Mouse (Mus musculus) C2C12 (cell line): ENCODE measurements around the gene Mogat2. TPM values are rescaled to one million over a fixed set of nuclear protein-coding genes. Genes with fewer than 3 reads are reported as not detected.

Source experiments
- H3K27me3 ChIP-seq: one replicate; pipeline ENCODE4 v1.6.1; 2011; ENCODE audit not compliant: control insufficient read depth, insufficient read depth, insufficient read length
- H3K36me3 ChIP-seq: one replicate; pipeline ENCODE4 v1.6.1; 2011; ENCODE audit not compliant: control insufficient read depth, insufficient read depth
- H3K4me3 ChIP-seq: one replicate; pipeline ENCODE4 v1.5.1; 2011; ENCODE audit warnings: mild to moderate bottlenecking, control low read depth; ENCODE audit not compliant: poor library complexity, insufficient read depth, severe bottlenecking
- H3K79me2 ChIP-seq: one replicate; pipeline ENCODE4 v1.6.1; 2011; ENCODE audit not compliant: control insufficient read depth, insufficient read depth
- H3K79me3 ChIP-seq: one replicate; pipeline ENCODE4 v1.6.1; 2011; ENCODE audit warnings: low read depth, control low read depth
- H3ac ChIP-seq: one replicate; pipeline ENCODE3; 2011; ENCODE audit warnings: low read depth; ENCODE audit not compliant: control insufficient read depth, insufficient read length
- CEBPB ChIP-seq: IDR thresholded peaks from one replicate; pipeline ENCODE4 v1.6.1; 2011; ENCODE audit warnings: low read depth, mild to moderate bottlenecking, control low read depth, moderate library complexity
- CTCF ChIP-seq: IDR thresholded peaks from one replicate; pipeline ENCODE4 v1.5.1; 2011; ENCODE audit not compliant: control insufficient read depth, insufficient read depth, insufficient read length
- FOSL1 ChIP-seq: IDR thresholded peaks from one replicate; pipeline ENCODE4 v1.8.0; 2011; ENCODE audit warnings: mild to moderate bottlenecking, low read length; ENCODE audit not compliant: poor library complexity, insufficient read depth, severe bottlenecking
- MAX ChIP-seq: IDR thresholded peaks from one replicate; pipeline ENCODE4 v1.6.1; 2011; ENCODE audit warnings: mild to moderate bottlenecking, control low read depth
- MYOD1 ChIP-seq: IDR thresholded peaks from one replicate; pipeline ENCODE4 v1.6.1; 2011; ENCODE audit warnings: low read depth; ENCODE audit not compliant: control insufficient read depth, insufficient read length
- MYOG ChIP-seq: IDR thresholded peaks from one replicate; pipeline ENCODE4 v1.6.1; 2011; ENCODE audit not compliant: control insufficient read depth, insufficient read length; ENCODE audit errors: extremely low read depth
- USF1 ChIP-seq: IDR thresholded peaks from one replicate; pipeline ENCODE4 v1.6.1; 2011; ENCODE audit warnings: low read depth, mild to moderate bottlenecking, control low read depth, moderate library complexity
- polyA plus RNA-seq: library from polyadenylated mRNA; unstranded; fragments of >200 nt; fragmentation: generic; extraction: Trizol; gene quantifications from one replicate; pipeline ENCODE4 v1.2.1, GENCODE M21; 2012; ENCODE audit warnings: missing spikeins

The Mogat2 gene
- polyA plus RNA-seq, 1 experiment, result 0.77 TPM

DNA sequence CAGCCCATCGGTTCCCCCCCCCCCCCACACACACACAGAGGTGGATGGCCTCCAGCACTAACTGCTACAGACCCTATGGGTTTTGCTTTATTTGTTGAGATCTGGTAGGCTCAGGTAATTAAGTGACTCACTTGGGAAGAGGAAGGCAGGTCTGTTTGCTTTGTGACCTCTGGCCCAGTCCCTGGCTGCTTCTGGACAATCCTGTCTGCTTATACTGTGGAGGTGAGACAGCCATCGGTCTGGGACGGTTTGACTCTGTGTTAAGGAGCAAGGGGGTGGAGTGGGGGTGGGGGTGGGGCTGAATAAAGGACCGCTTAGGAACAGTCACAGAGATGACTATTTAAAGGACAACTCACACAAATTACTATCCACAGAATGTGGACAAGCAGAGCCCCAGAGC is 38.1 kb downstream of the Mogat2 start:
- no peaks in the 10 kb centered on the region for H3K79me3 ChIP-seq
- no peak overlapping the region for H3K4me3 ChIP-seq
- no peaks in the 10 kb centered on the region for H3K36me3 ChIP-seq
- H3K79me2 ChIP-seq, result no peaks in the 10 kb centered on the region
- TF ChIP-seq USF1, result no peak
- no peak for TF ChIP-seq MYOG
- no peak for TF ChIP-seq CEBPB
- TF ChIP-seq MYOD1, result no peak
- TF ChIP-seq CTCF, result no peak
- no peak for TF ChIP-seq FOSL1
- no peak for TF ChIP-seq MAX
- no peak overlapping the region for H3ac ChIP-seq
- H3K27me3 ChIP-seq, result no peaks in the 10 kb centered on the region

- no peaks in the 10 kb centered on the region for H3K79me3 ChIP-seq
- H3K27me3 ChIP-seq, result no peaks in the 10 kb centered on the region
- TF ChIP-seq MYOG (no peak), FOSL1 (no peak)
These were observed 38.8 kb downstream of the Mogat2 start for GRCm38 (mm10) chr7:99199451-99200175.

GRCm38 (mm10) chr7:99198811-99199210 is 39.6 kb downstream of the Mogat2 start:
- Histone ChIP-seq H3ac (no peak overlapping the region), H3K27me3 (no peaks in the 10 kb centered on the region)
- TF ChIP-seq CTCF (no peak), MAX (no peak), USF1 (no peak), MYOG (no peak), MYOD1 (no peak), CEBPB (no peak), FOSL1 (no peak)

More at GRCm38 (mm10) chr7:99199451-99200175, 38.8 kb downstream of the Mogat2 start:
- Histone ChIP-seq H3K79me2 (no peaks in the 10 kb centered on the region), H3K36me3 (no peaks in the 10 kb centered on the region), H3ac (no peak overlapping the region), H3K4me3 (no peak overlapping the region)

DNA sequence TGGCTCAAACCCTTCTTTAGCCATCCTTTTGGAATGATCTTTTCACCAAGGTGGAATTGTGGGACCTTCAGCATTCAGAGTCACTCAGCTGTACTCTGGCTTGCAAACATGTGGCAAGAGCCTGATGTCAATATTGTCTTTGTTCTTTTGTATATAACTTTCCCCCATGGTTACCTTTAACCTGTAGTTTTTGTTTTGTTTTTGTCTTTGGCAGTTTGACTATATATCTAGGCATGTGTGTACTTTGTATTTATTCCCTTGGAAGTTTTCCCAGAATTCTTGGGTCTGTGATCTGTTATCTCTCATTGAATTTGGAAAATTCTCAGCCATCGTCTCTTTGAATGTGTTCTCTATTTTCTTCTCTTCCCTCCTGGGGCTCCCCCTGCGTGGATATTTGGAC is 43.9 kb downstream of the Mogat2 start:
- no peaks in the 10 kb centered on the region for H3K36me3 ChIP-seq
- H3ac ChIP-seq, result no peak overlapping the region
- TF ChIP-seq CEBPB (no peak), CTCF (no peak), MYOD1 (no peak), FOSL1 (no peak), MYOG (no peak), MAX (no peak), USF1 (no peak)
- no peak overlapping the region for H3K4me3 ChIP-seq
- no peaks in the 10 kb centered on the region for H3K79me3 ChIP-seq
- no peaks in the 10 kb centered on the region for H3K79me2 ChIP-seq
- no peaks in the 10 kb centered on the region for H3K27me3 ChIP-seq

More at GRCm38 (mm10) chr7:99198811-99199210, 39.6 kb downstream of the Mogat2 start:
- Histone ChIP-seq H3K4me3 (no peak overlapping the region), H3K79me3 (no peaks in the 10 kb centered on the region), H3K79me2 (no peaks in the 10 kb centered on the region), H3K36me3 (no peaks in the 10 kb centered on the region)

DNA sequence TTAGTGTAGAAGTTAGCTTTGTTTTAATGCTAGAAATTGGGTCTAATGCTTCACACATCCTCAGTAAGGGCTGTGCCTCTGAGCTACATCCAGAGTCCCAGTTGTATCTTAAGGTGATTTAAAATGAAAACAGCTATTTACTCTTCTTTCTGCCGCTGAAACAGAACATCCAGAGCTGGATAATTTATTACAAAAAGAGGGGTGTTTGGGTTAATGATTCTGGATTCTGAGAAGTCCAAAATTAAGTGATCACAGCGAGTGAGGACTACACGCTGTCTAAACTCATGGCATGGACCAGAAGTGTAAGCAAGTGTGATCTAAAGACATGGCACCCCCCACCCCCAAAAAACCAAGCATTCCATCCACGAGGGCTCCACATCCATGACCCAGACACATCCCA is 44.5 kb downstream of the Mogat2 start:
- H3K36me3 ChIP-seq, result no peaks in the 10 kb centered on the region
- H3K27me3 ChIP-seq, result no peaks in the 10 kb centered on the region
- H3K4me3 ChIP-seq, result no peak overlapping the region
- H3K79me2 ChIP-seq, result no peaks in the 10 kb centered on the region
- no peak overlapping the region for H3ac ChIP-seq
- no peak for TF ChIP-seq USF1
- TF ChIP-seq MAX, result no peak
- no peaks in the 10 kb centered on the region for H3K79me3 ChIP-seq

DNA sequence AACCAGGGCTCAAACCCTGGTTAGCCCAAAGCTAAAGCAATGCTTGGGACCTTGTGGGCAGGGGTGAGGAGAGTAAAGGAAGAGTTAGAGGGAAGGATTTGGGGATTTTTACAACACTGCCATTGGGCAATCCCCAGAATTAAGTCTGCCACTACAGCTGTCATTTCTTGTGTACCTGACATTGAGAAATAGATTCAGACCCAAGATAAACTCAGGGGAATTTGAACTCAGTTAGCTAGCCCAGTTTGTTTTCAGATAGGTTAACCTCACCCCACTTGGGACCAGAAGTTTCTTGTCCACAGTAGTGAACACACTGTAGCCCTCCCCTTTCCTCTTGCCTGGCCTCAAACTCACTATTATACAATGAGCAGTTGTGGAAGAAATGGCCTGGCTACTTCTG is 47.0 kb downstream of the Mogat2 start:
- H3ac ChIP-seq, result no peak overlapping the region
- H3K79me2 ChIP-seq, result no peaks in the 10 kb centered on the region
- TF ChIP-seq MAX (no peak), CEBPB (no peak), CTCF (no peak), MYOG (no peak), MYOD1 (no peak), USF1 (no peak), FOSL1 (no peak)
- H3K36me3 ChIP-seq, result no peaks in the 10 kb centered on the region
- H3K79me3 ChIP-seq, result no peaks in the 10 kb centered on the region
- no peak overlapping the region for H3K4me3 ChIP-seq
- peaks cover 7% of the 10 kb centered on the region for H3K27me3 ChIP-seq
